Mouse (Mus musculus) heart, adult 9 months (tissue): ENCODE data around the gene Cars2.
"Not testable (repeated sequence)": the region's sequence is repeated elsewhere in the genome, so short reads cannot be mapped to it uniquely, and the experiment has no call there.

Experiments used
- DNase-seq, 2 experiments: peaks; one replicate each; pipeline ENCODE4 v3.0.0; 2022; ENCODE audit warnings: low spot score in 2 of 2

Cars2 gene

DNA sequence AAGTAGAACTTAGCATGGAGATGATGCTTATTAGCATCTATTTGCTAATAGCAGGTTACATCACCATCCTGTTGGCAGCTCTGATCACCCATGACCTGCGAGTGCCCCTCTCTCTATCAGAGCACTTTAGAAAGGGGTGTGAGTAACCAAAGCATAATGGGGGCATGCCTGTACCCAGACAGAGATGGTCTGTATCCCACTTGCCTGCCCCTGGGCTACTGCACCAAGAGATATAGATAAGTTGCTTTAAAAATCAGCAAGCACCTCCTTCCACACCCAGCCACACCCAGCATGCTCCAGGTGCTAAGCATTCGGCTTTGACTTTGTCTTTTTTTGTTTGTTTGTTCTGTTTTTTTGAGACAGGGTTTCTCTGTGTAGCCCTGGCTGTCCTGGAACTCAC, 74.7 kb downstream of the Cars2 start:
- peak in 1 of 2 experiments; percentile 7 for DNase-seq

DNA sequence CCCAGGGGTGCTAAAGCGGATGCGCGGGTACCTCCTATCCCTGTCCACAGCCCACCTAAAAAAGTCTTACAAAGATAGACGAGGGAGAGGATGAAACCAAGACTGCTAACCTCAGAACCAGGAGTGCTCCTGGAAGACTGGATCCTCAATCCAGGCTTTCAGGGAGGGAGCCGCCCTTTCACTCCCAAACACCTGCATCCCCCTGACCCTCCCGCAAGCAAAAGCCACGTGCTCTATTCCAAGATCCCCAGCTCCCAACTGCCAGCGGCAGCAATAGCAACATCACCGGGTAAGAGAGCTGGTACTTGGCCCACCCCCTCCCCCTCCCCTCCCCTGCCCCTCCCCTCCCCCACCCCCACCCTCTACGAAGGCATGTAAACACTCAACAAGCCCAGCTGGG, 75.2 kb downstream of the Cars2 start:
- DNase-seq = no peak

DNA sequence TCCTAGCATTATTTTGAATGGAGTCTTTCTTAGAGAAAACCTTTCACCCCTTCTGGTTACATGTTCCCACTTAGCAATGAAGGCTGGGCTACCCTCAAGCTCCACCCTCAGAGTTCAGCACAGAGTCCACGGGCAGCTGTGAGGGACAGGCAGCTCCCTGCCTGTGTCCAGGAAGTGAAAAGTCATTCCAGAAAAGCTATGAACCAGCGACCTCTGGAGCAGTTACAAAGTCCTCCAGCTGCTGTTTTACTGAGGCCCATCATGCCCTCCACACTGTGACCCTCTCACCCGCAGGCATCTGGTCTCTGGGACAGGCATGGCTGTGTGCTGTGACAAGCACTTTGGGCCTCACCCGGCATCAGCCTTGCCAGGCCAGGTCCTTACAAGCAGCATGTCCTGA, 77.5 kb downstream of the Cars2 start:
- DNase-seq = peak; percentile 47 to 65

DNA sequence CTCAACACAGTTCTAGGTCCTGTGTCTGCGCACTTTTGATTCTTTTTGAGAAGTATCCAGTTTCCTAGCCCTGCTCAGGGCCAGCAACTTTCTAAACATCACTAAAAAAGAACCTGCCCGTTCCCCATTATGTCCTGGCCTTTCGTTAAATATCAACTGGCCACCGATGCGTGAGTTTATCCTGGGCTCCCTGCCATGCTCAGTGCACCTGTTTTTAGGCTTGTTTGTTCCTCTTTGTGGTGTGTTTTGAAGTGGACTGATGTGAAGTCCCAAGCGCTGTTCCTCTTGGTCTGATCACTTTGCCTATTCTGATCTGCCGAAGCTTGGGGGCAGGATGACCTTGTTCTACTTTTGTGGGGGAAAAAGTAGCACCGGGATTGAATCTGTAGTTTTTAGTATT, 79.3 kb downstream of the Cars2 start:
- no peak for DNase-seq

DNA sequence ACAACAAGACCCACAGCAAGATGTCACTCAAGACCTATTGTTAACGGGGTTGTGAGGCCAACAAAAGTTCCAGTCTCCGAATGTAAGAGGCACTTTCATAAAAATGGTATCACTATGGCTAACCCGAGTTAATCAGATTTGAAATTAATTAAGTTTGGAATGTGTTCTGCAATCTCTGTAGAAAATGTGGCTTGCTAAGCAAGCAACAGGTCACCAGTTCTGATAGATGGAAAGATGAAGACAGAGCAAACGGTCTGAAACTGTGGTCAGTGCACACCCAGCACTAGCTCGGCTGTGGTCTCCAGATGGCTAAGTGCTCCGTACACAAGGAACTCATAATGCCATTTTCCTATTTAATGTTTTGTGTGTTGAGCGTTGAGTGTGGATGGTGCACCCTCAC, 79.9 kb downstream of the Cars2 start:
- DNase-seq = no peak

DNA sequence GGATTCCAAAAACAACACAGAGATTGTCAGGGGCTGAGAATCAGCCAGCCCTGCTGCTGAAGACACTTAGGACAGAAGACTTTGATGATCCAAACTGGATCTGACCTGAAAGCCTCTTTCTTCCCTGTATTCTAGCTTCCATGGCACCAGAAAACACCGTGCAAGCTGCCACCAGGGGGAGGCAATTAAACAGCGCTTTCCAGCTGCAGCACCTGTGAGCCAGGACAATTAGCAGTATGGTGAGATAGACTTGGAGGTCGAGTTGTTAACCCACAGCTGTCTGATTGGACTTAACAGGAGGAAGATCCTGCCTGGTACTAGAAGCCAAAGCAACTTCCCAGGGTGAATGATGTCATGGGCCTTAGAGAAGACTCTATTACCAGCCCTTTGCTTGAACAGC, 81.5 kb downstream of the Cars2 start:
- DNase-seq = no peak

DNA sequence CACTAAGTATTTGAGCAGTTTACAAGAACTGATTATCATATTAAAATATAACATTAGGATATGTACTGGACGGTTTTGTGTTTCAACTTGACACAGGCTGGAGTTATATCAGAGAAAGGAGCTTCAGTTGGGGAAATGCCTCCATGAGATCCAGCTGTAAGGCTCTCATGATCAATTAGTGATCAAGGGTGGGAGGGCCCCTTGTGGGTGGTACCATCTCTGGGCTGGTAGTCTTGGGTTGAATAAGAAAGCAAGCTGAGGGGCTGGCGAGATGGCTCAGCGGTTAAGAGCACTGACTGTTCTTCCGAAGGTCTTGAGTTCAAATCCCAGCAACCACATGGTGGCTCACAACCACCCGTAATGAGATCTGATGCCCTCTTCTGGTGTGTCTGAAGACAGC, 84.1 kb downstream of the Cars2 start:
- not testable (repeated sequence) for DNase-seq

DNA sequence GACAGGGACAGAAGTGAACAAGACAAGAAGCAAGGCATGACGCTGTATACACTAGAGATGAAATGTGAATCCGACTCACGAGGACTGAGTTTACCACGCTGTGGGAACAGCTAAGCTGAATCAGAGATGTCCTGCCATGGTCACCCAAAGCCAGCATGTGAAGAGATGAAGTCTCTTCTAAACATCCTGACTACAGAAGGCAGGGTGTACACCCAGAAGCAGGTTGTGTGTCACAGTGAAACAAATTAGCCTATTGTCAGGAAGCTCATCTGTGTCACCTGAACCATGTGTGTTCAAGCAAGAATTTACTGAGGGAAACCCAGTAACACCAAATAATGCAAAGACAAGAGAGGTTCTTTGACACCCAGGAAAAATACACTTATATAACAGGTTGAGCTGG, 85.0 kb downstream of the Cars2 start:
- no peak for DNase-seq

DNA sequence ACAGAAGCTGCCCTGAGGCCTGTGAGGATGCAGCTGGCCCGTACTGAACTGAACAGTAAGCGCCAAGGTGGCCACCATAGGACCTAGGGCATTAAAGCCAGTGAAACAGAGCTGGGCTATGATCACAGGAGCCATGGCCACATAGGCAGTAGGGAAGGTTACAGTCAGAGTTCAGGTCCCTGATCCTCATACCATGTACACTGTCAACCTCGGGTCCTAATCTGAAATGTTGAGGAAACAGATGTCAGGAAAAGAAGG, 85.9 kb downstream of the Cars2 start:
- no peak for DNase-seq
